Mouse (Mus musculus) neural tube, embryonic 12.5 days (tissue): ENCODE results near the gene Nudcd2. TPM values are rescaled to one million over a fixed set of nuclear protein-coding genes. Genes with fewer than 3 reads are reported as not detected.
"Not testable (repeated sequence)": the region's sequence is repeated elsewhere in the genome, so short reads cannot be mapped to it uniquely, and the experiment has no call there.

ENCODE experiments used
- ATAC-seq: fragments of 200-750 bp; cut with Nextera tagmentation; 2 replicates; pipeline ENCODE4 v1.8.0; 2017; ENCODE audit warnings: low read depth, mild to moderate bottlenecking, moderate TSS enrichment, moderate library complexity; ENCODE audit not compliant: low FRiP score
- H3K27ac ChIP-seq: fragments of 300-500 bp; sonication (generic); 2 replicates; pipeline ENCODE4 v1.5.1; 2016
- H3K27me3 ChIP-seq: fragments of 300-500 bp; sonication (generic); replicated peaks from 2 replicates; pipeline ENCODE4 v1.6.1; 2016; ENCODE audit warnings: mild to moderate bottlenecking
- H3K36me3 ChIP-seq: fragments of 300-500 bp; sonication (generic); 2 replicates; pipeline ENCODE4 v1.6.1; 2016; ENCODE audit warnings: mild to moderate bottlenecking
- H3K4me1 ChIP-seq: fragments of 300-500 bp; sonication (generic); 2 replicates; pipeline ENCODE4 v1.6.1; 2016
- H3K4me2 ChIP-seq: fragments of 300-500 bp; sonication (generic); replicated peaks from 2 replicates; pipeline ENCODE4 v1.6.1; 2016; ENCODE audit warnings: mild to moderate bottlenecking
- H3K4me3 ChIP-seq: fragments of 300-500 bp; sonication (generic); 2 replicates; pipeline ENCODE4 v1.5.1; 2016
- H3K9ac ChIP-seq: fragments of 300-500 bp; sonication (generic); 2 replicates; pipeline ENCODE4 v1.6.1; 2016; ENCODE audit warnings: mild to moderate bottlenecking
- H3K9me3 ChIP-seq: fragments of 300-500 bp; sonication (generic); 2 replicates; pipeline ENCODE4 v1.6.1; 2016; ENCODE audit warnings: mild to moderate bottlenecking
- WGBS: fragments of 180-500 bp; shearing (Covaris S2); methylation state at CpG from one replicate; pipeline ENCODE4 v1.1.7; 2016; 5-methylcytosine and 5-hydroxymethylcytosine counted together
- polyA plus RNA-seq: library from polyadenylated mRNA; unstranded; fragments of >200 nt; fragmentation: Nextera tagmentation; extraction: Ambion mirVana; gene quantifications from 2 replicates; pipeline ENCODE4 v1.2.1, GENCODE M21; 2016

Nudcd2 gene
- polyA plus RNA-seq: 122 and 124 TPM in 2 replicates

- peak within 1 kb of the TSS; percentile 77 for H3K4me2 ChIP-seq
- H3K9ac ChIP-seq: peak within 1 kb of the TSS; percentile 89
- H3K27ac ChIP-seq: peak within 1 kb of the TSS; percentile 33; the same call in 1 of the 2 replicates
- peaks cover 19% of the 10 kb centered on the region for H3K36me3 ChIP-seq
- ATAC-seq: peak; percentile 99
- peak within 1 kb of the TSS; percentile 87 for H3K4me3 ChIP-seq
- H3K9me3 ChIP-seq: no peaks in the 10 kb centered on the region
- H3K4me1 ChIP-seq: peaks cover 24% of the 10 kb centered on the region
- H3K27me3 ChIP-seq: no peaks in the 10 kb centered on the region
- under 1% methylated on average over 52 of the region's 52 CpGs for WGBS
These were observed at the start of gene Nudcd2, which contains the start of gene Hmmr for GRCm38 (mm10) chr11:40733339-40734174. TSS of gene Nudcd2 (plus strand) at chr11:40733667. TSS of gene Hmmr (minus strand) at chr11:40733422.

- Histone ChIP-seq H3K36me3 (peaks cover 18% of the 10 kb centered on the region; the same call in 1 of the 2 replicates), H3K27me3 (no peaks in the 10 kb centered on the region), H3K27ac (no peak overlapping the region), H3K9me3 (no peaks in the 10 kb centered on the region), H3K4me1 (peaks cover 21% of the 10 kb centered on the region), H3K4me3 (no peak overlapping the region), H3K9ac (no peak overlapping the region), H3K4me2 (peak overlapping the region; percentile 88)
- 79% methylated on average over 5 of the region's 5 CpGs for WGBS
- no peak for ATAC-seq
These were observed 42.9 kb upstream of the Nudcd2 start for GRCm38 (mm10) chr11:40690444-40691127.

GRCm38 (mm10) chr11:40692101-40692509, 41.4 kb upstream of the Nudcd2 start:
- H3K27me3 ChIP-seq: no peaks in the 10 kb centered on the region
- H3K4me2 ChIP-seq: peak overlapping the region; percentile 88
- WGBS: 0% methylated on average over 28 of the region's 28 CpGs
- H3K9me3 ChIP-seq: no peaks in the 10 kb centered on the region
- peak; percentile 74 for ATAC-seq
- peak overlapping the region; percentile 83 for H3K4me3 ChIP-seq
- H3K9ac ChIP-seq: peak overlapping the region; percentile 75
- 0 out of 2 replicates have a peak overlapping the region, but pooled peaks have one; percentile 26 for H3K27ac ChIP-seq
- peaks cover 9% of the 10 kb centered on the region; the same call in 1 of the 2 replicates for H3K36me3 ChIP-seq
- peaks cover 21% of the 10 kb centered on the region for H3K4me1 ChIP-seq

- no peaks in the 10 kb centered on the region for H3K9me3 ChIP-seq
- 0 out of 2 replicates have a peak, but pooled peaks cover 4% of the 10 kb centered on the region for H3K36me3 ChIP-seq
- under 1% methylated on average over 36 of the region's 36 CpGs for WGBS
- H3K9ac ChIP-seq: peak overlapping the region; percentile 78
- peaks cover 21% of the 10 kb centered on the region for H3K4me1 ChIP-seq
- ATAC-seq: peak; percentile 94
- peak overlapping the region; percentile 83 for H3K4me3 ChIP-seq
- H3K27me3 ChIP-seq: no peaks in the 10 kb centered on the region
- peak overlapping the region; percentile 26 for H3K27ac ChIP-seq
- peak overlapping the region; percentile 88 for H3K4me2 ChIP-seq
These were observed 40.7 kb upstream of the Nudcd2 start for GRCm38 (mm10) chr11:40692511-40693365.

- no peaks in the 10 kb centered on the region for H3K27me3 ChIP-seq
- ATAC-seq: peak; percentile 7; the same call in 1 of the 2 replicates
- H3K36me3 ChIP-seq: no peaks in the 10 kb centered on the region
- peak overlapping the region; percentile 26; the same call in 1 of the 2 replicates for H3K27ac ChIP-seq
- H3K9me3 ChIP-seq: no peaks in the 10 kb centered on the region
- peak overlapping the region; percentile 83 for H3K4me3 ChIP-seq
- H3K4me2 ChIP-seq: peak overlapping the region; percentile 88
- WGBS: under 1% methylated on average over 16 of the region's 16 CpGs
- H3K4me1 ChIP-seq: peaks cover 21% of the 10 kb centered on the region
- peak overlapping the region; percentile 78 for H3K9ac ChIP-seq
These were observed 40.0 kb upstream of the Nudcd2 start for GRCm38 (mm10) chr11:40693366-40693951.

GRCm38 (mm10) chr11:40694311-40695087, 39.0 kb upstream of the Nudcd2 start:
- H3K4me3 ChIP-seq: peak overlapping the region; percentile 83
- ATAC-seq: peak; percentile 52
- under 1% methylated on average over 31 of the region's 31 CpGs for WGBS

GRCm38 (mm10) chr11:40695103-40695502, 38.4 kb upstream of the Nudcd2 start, which contains the start of gene Mat2b:
TSS of gene Mat2b (minus strand) at chr11:40695203.
- H3K9ac ChIP-seq: peak within 1 kb of the TSS; percentile 78
- peaks cover 21% of the 10 kb centered on the region for H3K4me1 ChIP-seq
- H3K9me3 ChIP-seq: no peaks in the 10 kb centered on the region
- 86% methylated on average over 9 of the region's 9 CpGs for WGBS
- peak within 1 kb of the TSS; percentile 88 for H3K4me2 ChIP-seq
- H3K36me3 ChIP-seq: no peaks in the 10 kb centered on the region
- H3K27ac ChIP-seq: peak within 1 kb of the TSS; percentile 87
- H3K4me3 ChIP-seq: peak within 1 kb of the TSS; percentile 83
- no peak for ATAC-seq
- no peaks in the 10 kb centered on the region for H3K27me3 ChIP-seq

More at GRCm38 (mm10) chr11:40694311-40695087, 39.0 kb upstream of the Nudcd2 start:
- peaks cover 21% of the 10 kb centered on the region for H3K4me1 ChIP-seq
- peak overlapping the region; percentile 78 for H3K9ac ChIP-seq
- H3K27me3 ChIP-seq: no peaks in the 10 kb centered on the region
- H3K9me3 ChIP-seq: no peaks in the 10 kb centered on the region
- H3K36me3 ChIP-seq: no peaks in the 10 kb centered on the region
- H3K4me2 ChIP-seq: peak overlapping the region; percentile 88
- peak overlapping the region; percentile 87 for H3K27ac ChIP-seq

- H3K36me3 ChIP-seq: peaks cover 48% of the 10 kb centered on the region
- H3K4me3 ChIP-seq, H3K9me3 ChIP-seq, ATAC-seq, H3K9ac ChIP-seq, H3K27me3 ChIP-seq, H3K4me1 ChIP-seq, H3K27ac ChIP-seq, H3K4me2 ChIP-seq: not testable (repeated sequence)
- 91% methylated on average over 6 of the region's 6 CpGs for WGBS
These were observed 23.6 kb upstream of the Nudcd2 start for GRCm38 (mm10) chr11:40709899-40710298.

- H3K4me2 ChIP-seq: no peak overlapping the region
- 88% methylated on average over 8 of the region's 8 CpGs for WGBS
- ATAC-seq: no peak
These were observed 19.6 kb upstream of the Nudcd2 start for GRCm38 (mm10) chr11:40713858-40714257.

GRCm38 (mm10) chr11:40715524-40715923, 17.9 kb upstream of the Nudcd2 start:
- H3K4me2 ChIP-seq: no peak overlapping the region
- no peak for ATAC-seq
- no peaks in the 10 kb centered on the region for H3K9me3 ChIP-seq
- H3K9ac ChIP-seq: no peak overlapping the region
- H3K27ac ChIP-seq: no peak overlapping the region
- H3K4me1 ChIP-seq: no peaks in the 10 kb centered on the region
- WGBS: 96% methylated on average over 5 of the region's 5 CpGs
- no peak overlapping the region for H3K4me3 ChIP-seq
- H3K27me3 ChIP-seq: no peaks in the 10 kb centered on the region
- H3K36me3 ChIP-seq: peaks cover 51% of the 10 kb centered on the region

More at GRCm38 (mm10) chr11:40713858-40714257, 19.6 kb upstream of the Nudcd2 start:
- peaks cover 53% of the 10 kb centered on the region for H3K36me3 ChIP-seq
- no peaks in the 10 kb centered on the region for H3K9me3 ChIP-seq
- H3K27ac ChIP-seq: no peak overlapping the region
- no peak overlapping the region for H3K4me3 ChIP-seq
- H3K9ac ChIP-seq: no peak overlapping the region
- H3K27me3 ChIP-seq: no peaks in the 10 kb centered on the region
- H3K4me1 ChIP-seq: no peaks in the 10 kb centered on the region
